Mouse (Mus musculus) limb, embryonic 10.5 days (tissue): Measurements from ENCODE around the gene Spcs3. TPM values are rescaled to one million over a fixed set of nuclear protein-coding genes. Genes with fewer than 3 reads are reported as not detected.
A peak's percentile ranks its signal among the peaks of the same experiment; 100 is the strongest.

ENCODE experiments used
- DNase-seq: peaks from one replicate; pipeline ENCODE4 v3.0.0-alpha.2; 2017; ENCODE audit warnings: low spot score
- H3K27ac ChIP-seq: fragments of 300-500 bp; sonication (generic); 2 replicates; pipeline ENCODE4 v1.5.1; 2016; ENCODE audit warnings: mild to moderate bottlenecking
- H3K27me3 ChIP-seq: fragments of 300-500 bp; sonication (generic); 2 replicates; pipeline ENCODE4 v1.6.1; 2016; ENCODE audit warnings: low read depth, mild to moderate bottlenecking; ENCODE audit not compliant: poor library complexity, severe bottlenecking
- H3K36me3 ChIP-seq: fragments of 300-500 bp; sonication (generic); 2 replicates; pipeline ENCODE4 v1.6.1; 2016; ENCODE audit warnings: mild to moderate bottlenecking, moderate library complexity
- H3K4me1 ChIP-seq: fragments of 300-500 bp; sonication (generic); 2 replicates; pipeline ENCODE4 v1.6.1; 2016
- H3K4me3 ChIP-seq: fragments of 300-500 bp; sonication (generic); 2 replicates; pipeline ENCODE4 v1.5.1; 2016; ENCODE audit warnings: mild to moderate bottlenecking, moderate library complexity
- H3K9me3 ChIP-seq: fragments of 300-500 bp; sonication (generic); replicated peaks from 2 replicates; pipeline ENCODE4 v1.6.1; 2016; ENCODE audit warnings: mild to moderate bottlenecking
- WGBS: fragments of 180-500 bp; shearing (Covaris S2); methylation state at CpG from one replicate; pipeline ENCODE4 v1.1.7; 2016; 5-methylcytosine and 5-hydroxymethylcytosine counted together
- polyA plus RNA-seq: library from polyadenylated mRNA; unstranded; fragments of >200 nt; fragmentation: Nextera tagmentation; extraction: Ambion mirVana; gene quantifications from 2 replicates; pipeline ENCODE4 v1.2.1, GENCODE M21; 2016

The Spcs3 gene
- polyA plus RNA-seq, 1 experiment from 2014 or later: 104 TPM

- H3K9me3 ChIP-seq: no peaks in the 10 kb centered on the region
- no peak for DNase-seq
- 45% methylated on average over 3 of the region's 3 CpGs for WGBS
- H3K27me3 ChIP-seq: no peaks in the 10 kb centered on the region; the same call in 1 of the 2 replicates
- H3K4me3 ChIP-seq: no peak overlapping the region
- H3K27ac ChIP-seq: no peak overlapping the region
- H3K36me3 ChIP-seq: no peaks in the 10 kb centered on the region
- H3K4me1 ChIP-seq: peaks cover 10% of the 10 kb centered on the region; the same call in 1 of the 2 replicates
Measured at GRCm38 (mm10) chr8:54493915-54494314, 35.9 kb downstream of the Spcs3 start.

GRCm38 (mm10) chr8:54493110-54493509, 36.7 kb downstream of the Spcs3 start:
- DNase-seq: peak; percentile 76
- Histone ChIP-seq H3K4me1 (peaks cover 10% of the 10 kb centered on the region; the same call in 1 of the 2 replicates), H3K27me3 (no peaks in the 10 kb centered on the region; the same call in 1 of the 2 replicates), H3K27ac (no peak overlapping the region), H3K9me3 (no peaks in the 10 kb centered on the region), H3K36me3 (no peaks in the 10 kb centered on the region), H3K4me3 (no peak overlapping the region)
- 17% methylated on average over 6 of the region's 6 CpGs for WGBS

GRCm38 (mm10) chr8:54491934-54492333, 37.9 kb downstream of the Spcs3 start:
- no peaks in the 10 kb centered on the region; the same call in 1 of the 2 replicates for H3K27me3 ChIP-seq
- DNase-seq: no peak
- 59% methylated on average over 4 of the region's 4 CpGs for WGBS
- H3K4me3 ChIP-seq: no peak overlapping the region
- H3K27ac ChIP-seq: no peak overlapping the region
- no peaks in the 10 kb centered on the region for H3K9me3 ChIP-seq
- H3K36me3 ChIP-seq: no peaks in the 10 kb centered on the region
- peaks cover 13% of the 10 kb centered on the region; the same call in 1 of the 2 replicates for H3K4me1 ChIP-seq

GRCm38 (mm10) chr8:54491057-54491690, 38.6 kb downstream of the Spcs3 start:
- Histone ChIP-seq H3K36me3 (no peaks in the 10 kb centered on the region), H3K4me1 (peaks cover 19% of the 10 kb centered on the region; the same call in 1 of the 2 replicates), H3K27me3 (no peaks in the 10 kb centered on the region; the same call in 1 of the 2 replicates), H3K27ac (no peak overlapping the region), H3K9me3 (no peaks in the 10 kb centered on the region), H3K4me3 (no peak overlapping the region)
- DNase-seq: peak; percentile 45
- WGBS: 15% methylated on average over 6 of the region's 6 CpGs

- Histone ChIP-seq H3K27ac (no peak overlapping the region), H3K27me3 (no peaks in the 10 kb centered on the region; the same call in 1 of the 2 replicates), H3K4me3 (no peak overlapping the region), H3K4me1 (peaks cover 19% of the 10 kb centered on the region; the same call in 1 of the 2 replicates), H3K36me3 (no peaks in the 10 kb centered on the region), H3K9me3 (no peaks in the 10 kb centered on the region)
- 73% methylated on average over 4 of the region's 4 CpGs for WGBS
- no peak for DNase-seq
Measured at GRCm38 (mm10) chr8:54488437-54488836, 41.4 kb downstream of the Spcs3 start.

GRCm38 (mm10) chr8:54486555-54487273, 43.1 kb downstream of the Spcs3 start:
- Histone ChIP-seq H3K36me3 (no peaks in the 10 kb centered on the region), H3K27ac (peak overlapping the region; percentile 28; the same call in 1 of the 2 replicates), H3K27me3 (no peaks in the 10 kb centered on the region; the same call in 1 of the 2 replicates), H3K4me1 (peaks cover 14% of the 10 kb centered on the region; the same call in 1 of the 2 replicates), H3K9me3 (no peaks in the 10 kb centered on the region), H3K4me3 (peak overlapping the region; percentile 29; the same call in 1 of the 2 replicates)
- peak; percentile 42 for DNase-seq
- WGBS: 43% methylated on average over 19 of the region's 19 CpGs

Other genes with a start within 250 kb of the Spcs3 start
- gene Asb5, start 418 bp downstream of the Spcs3 start, polyA plus RNA-seq: 6.2 and 9.5 TPM in 2 replicates
- not detected in 2 replicates for gene Spata4, start 70.8 kb upstream of the Spcs3 start, polyA plus RNA-seq